Mouse (Mus musculus): ENCODE measurements at regions not wholly inside any gene's neighbourhood (a gene's known extent, or its start where the extent isn't known, plus 50 kb on each side); places are given as distances from the start of the nearest gene placed in this dataset.
A peak's percentile ranks its signal among the peaks of the same experiment; 100 is the strongest.
"Not testable (repeated sequence)": the region's sequence is repeated elsewhere in the genome, so short reads cannot be mapped to it uniquely, and the experiment has no call there.

- Histone ChIP-seq H3K4me3 (ENCODE audit: low read depth, low read length) (no peak overlapping the region), H3K9ac (ENCODE audit: low read length) (no peak overlapping the region), H3K4me1 (replicated peaks; ENCODE audit: control insufficient read depth, insufficient read depth) (no peaks in the 10 kb centered on the region), H3K36me3 (ENCODE audit: control insufficient read depth, insufficient read depth, low read length) (no peaks in the 10 kb centered on the region), H3K4me2 (replicated peaks; ENCODE audit: low read depth) (no peak overlapping the region), H3K9me3 (ENCODE audit: control insufficient read depth, low read length) (no peaks in the 10 kb centered on the region), H3K27me3 (ENCODE audit: control insufficient read depth, insufficient read depth, low read length) (no peaks in the 10 kb centered on the region), H3K27ac (replicated peaks) (no peak overlapping the region)
- DNase-seq (ENCODE audit: low spot score) (no peak), ATAC-seq (ENCODE audit: low FRiP score, low TSS enrichment) (no peak)
- WGBS: 71% methylated on average over 8 of the region's 8 CpGs
- TF ChIP-seq CTCF (IDR thresholded peaks at IDR 0.05; ENCODE audit: low read depth) (no peak), EP300 (optimal IDR thresholded peaks at IDR 0.05) (no peak)
These were observed 383.7 kb upstream of the Arid1b start for GRCm38 (mm10) chr17:4610481-4610880.

GRCm38 (mm10) chr17:4610993-4611392, 383.1 kb upstream of the Arid1b start:
- TF ChIP-seq CTCF (IDR thresholded peaks at IDR 0.05; ENCODE audit: low read depth): peak; percentile 43
- TF ChIP-seq EP300 (optimal IDR thresholded peaks at IDR 0.05): no peak
- Histone ChIP-seq H3K9me3 (ENCODE audit: control insufficient read depth, low read length) (no peaks in the 10 kb centered on the region), H3K4me1 (replicated peaks; ENCODE audit: control insufficient read depth, insufficient read depth) (no peaks in the 10 kb centered on the region), H3K4me2 (replicated peaks; ENCODE audit: low read depth) (no peak overlapping the region), H3K36me3 (ENCODE audit: control insufficient read depth, insufficient read depth, low read length) (no peaks in the 10 kb centered on the region), H3K27ac (replicated peaks) (no peak overlapping the region), H3K9ac (ENCODE audit: low read length) (no peak overlapping the region), H3K27me3 (ENCODE audit: control insufficient read depth, insufficient read depth, low read length) (no peaks in the 10 kb centered on the region), H3K4me3 (ENCODE audit: low read depth, low read length) (no peak overlapping the region)
- 84% methylated on average over 5 of the region's 5 CpGs for WGBS
- DNase-seq (ENCODE audit: low spot score) (no peak), ATAC-seq (ENCODE audit: low FRiP score, low TSS enrichment) (no peak)

GRCm38 (mm10) chr17:4611711-4612110, 382.4 kb upstream of the Arid1b start:
- 87% methylated on average over 2 of the region's 2 CpGs for WGBS
- Histone ChIP-seq H3K27ac (replicated peaks) (no peak overlapping the region), H3K4me2 (replicated peaks; ENCODE audit: low read depth) (no peak overlapping the region), H3K27me3 (ENCODE audit: control insufficient read depth, insufficient read depth, low read length) (no peaks in the 10 kb centered on the region), H3K4me1 (replicated peaks; ENCODE audit: control insufficient read depth, insufficient read depth) (no peaks in the 10 kb centered on the region), H3K9ac (ENCODE audit: low read length) (no peak overlapping the region), H3K36me3 (ENCODE audit: control insufficient read depth, insufficient read depth, low read length) (no peaks in the 10 kb centered on the region), H3K4me3 (ENCODE audit: low read depth, low read length) (no peak overlapping the region), H3K9me3 (ENCODE audit: control insufficient read depth, low read length) (no peaks in the 10 kb centered on the region)
- TF ChIP-seq CTCF (IDR thresholded peaks at IDR 0.05; ENCODE audit: low read depth) (no peak), EP300 (optimal IDR thresholded peaks at IDR 0.05) (no peak)
- no peak for ATAC-seq (ENCODE audit: low FRiP score, low TSS enrichment)
- DNase-seq (ENCODE audit: low spot score): no peak

- no peak for ATAC-seq (ENCODE audit: low FRiP score, low TSS enrichment)
- H3K27ac ChIP-seq (replicated peaks): no peak overlapping the region
- DNase-seq (ENCODE audit: low spot score): no peak
- no peaks in the 10 kb centered on the region for H3K9me3 ChIP-seq (ENCODE audit: control insufficient read depth, low read length)
- H3K9ac ChIP-seq (ENCODE audit: low read length): no peak overlapping the region
- no peaks in the 10 kb centered on the region for H3K27me3 ChIP-seq (ENCODE audit: control insufficient read depth, insufficient read depth, low read length)
- H3K4me1 ChIP-seq (replicated peaks; ENCODE audit: control insufficient read depth, insufficient read depth): no peaks in the 10 kb centered on the region
- 53% methylated on average over 10 of the region's 10 CpGs for WGBS
- no peak overlapping the region for H3K4me2 ChIP-seq (replicated peaks; ENCODE audit: low read depth)
- H3K4me3 ChIP-seq (ENCODE audit: low read depth, low read length): no peak overlapping the region
- TF ChIP-seq CTCF (IDR thresholded peaks at IDR 0.05; ENCODE audit: low read depth) (no peak), EP300 (optimal IDR thresholded peaks at IDR 0.05) (no peak)
- no peaks in the 10 kb centered on the region for H3K36me3 ChIP-seq (ENCODE audit: control insufficient read depth, insufficient read depth, low read length)
These were observed 382.0 kb upstream of the Arid1b start for GRCm38 (mm10) chr17:4612136-4612535.

GRCm38 (mm10) chr17:4612741-4613140, 381.4 kb upstream of the Arid1b start:
- H3K27ac ChIP-seq (replicated peaks): no peak overlapping the region
- no peak for TF ChIP-seq EP300 (optimal IDR thresholded peaks at IDR 0.05)
- no peak for TF ChIP-seq CTCF (IDR thresholded peaks at IDR 0.05; ENCODE audit: low read depth)
- no peak overlapping the region for H3K9ac ChIP-seq (ENCODE audit: low read length)
- no peak overlapping the region for H3K4me3 ChIP-seq (ENCODE audit: low read depth, low read length)
- no peaks in the 10 kb centered on the region for H3K27me3 ChIP-seq (ENCODE audit: control insufficient read depth, insufficient read depth, low read length)
- ATAC-seq (ENCODE audit: low FRiP score, low TSS enrichment) (no peak), DNase-seq (ENCODE audit: low spot score) (no peak)
- H3K9me3 ChIP-seq (ENCODE audit: control insufficient read depth, low read length): no peaks in the 10 kb centered on the region
- no peak overlapping the region for H3K4me2 ChIP-seq (replicated peaks; ENCODE audit: low read depth)
- 77% methylated on average over 7 of the region's 7 CpGs for WGBS
- no peaks in the 10 kb centered on the region for H3K4me1 ChIP-seq (replicated peaks; ENCODE audit: control insufficient read depth, insufficient read depth)
- H3K36me3 ChIP-seq (ENCODE audit: control insufficient read depth, insufficient read depth, low read length): no peaks in the 10 kb centered on the region

GRCm38 (mm10) chr17:4620361-4620760, 373.8 kb upstream of the Arid1b start:
- ATAC-seq (ENCODE audit: low FRiP score, low TSS enrichment): no peak
- no peak overlapping the region for H3K4me3 ChIP-seq (ENCODE audit: low read depth, low read length)

GRCm38 (mm10) chr17:4626126-4626525, 368.0 kb upstream of the Arid1b start:
- not testable (repeated sequence) for H3K27me3 ChIP-seq (ENCODE audit: control insufficient read depth, insufficient read depth, low read length); H3K4me3 ChIP-seq (ENCODE audit: low read depth, low read length); H3K9ac ChIP-seq (ENCODE audit: low read length); DNase-seq (ENCODE audit: low spot score); H3K36me3 ChIP-seq (ENCODE audit: control insufficient read depth, insufficient read depth, low read length); ATAC-seq (ENCODE audit: low FRiP score, low TSS enrichment); H3K4me2 ChIP-seq (replicated peaks; ENCODE audit: low read depth); H3K4me1 ChIP-seq (replicated peaks; ENCODE audit: control insufficient read depth, insufficient read depth); H3K9me3 ChIP-seq (ENCODE audit: control insufficient read depth, low read length); H3K27ac ChIP-seq (replicated peaks)
- 100% methylated on average over 1 of the region's 1 CpGs for WGBS

More at GRCm38 (mm10) chr17:4620361-4620760, 373.8 kb upstream of the Arid1b start:
- Histone ChIP-seq H3K27ac (replicated peaks) (no peak overlapping the region), H3K27me3 (ENCODE audit: control insufficient read depth, insufficient read depth, low read length) (no peaks in the 10 kb centered on the region), H3K9me3 (ENCODE audit: control insufficient read depth, low read length) (no peaks in the 10 kb centered on the region), H3K9ac (ENCODE audit: low read length) (no peak overlapping the region), H3K36me3 (ENCODE audit: control insufficient read depth, insufficient read depth, low read length) (no peaks in the 10 kb centered on the region), H3K4me2 (replicated peaks; ENCODE audit: low read depth) (no peak overlapping the region), H3K4me1 (replicated peaks; ENCODE audit: control insufficient read depth, insufficient read depth) (no peaks in the 10 kb centered on the region)
- no peak for DNase-seq (ENCODE audit: low spot score)
- TF ChIP-seq CTCF (IDR thresholded peaks at IDR 0.05; ENCODE audit: low read depth) (no peak), EP300 (optimal IDR thresholded peaks at IDR 0.05) (no peak)
